Mouse (Mus musculus) lung, postnatal 0 days (tissue): ENCODE data around the gene Tsc2.

Experiments
- CTCF ChIP-seq: IDR thresholded peaks from 2 replicates; pipeline ENCODE4 v1.5.1; 2016; ENCODE audit warnings: antibody characterized with exemption, mild to moderate bottlenecking
- EP300 ChIP-seq: IDR thresholded peaks from 2 replicates; pipeline ENCODE4 v1.6.1; 2016; ENCODE audit warnings: antibody characterized with exemption, mild to moderate bottlenecking, control low read depth

DNA sequence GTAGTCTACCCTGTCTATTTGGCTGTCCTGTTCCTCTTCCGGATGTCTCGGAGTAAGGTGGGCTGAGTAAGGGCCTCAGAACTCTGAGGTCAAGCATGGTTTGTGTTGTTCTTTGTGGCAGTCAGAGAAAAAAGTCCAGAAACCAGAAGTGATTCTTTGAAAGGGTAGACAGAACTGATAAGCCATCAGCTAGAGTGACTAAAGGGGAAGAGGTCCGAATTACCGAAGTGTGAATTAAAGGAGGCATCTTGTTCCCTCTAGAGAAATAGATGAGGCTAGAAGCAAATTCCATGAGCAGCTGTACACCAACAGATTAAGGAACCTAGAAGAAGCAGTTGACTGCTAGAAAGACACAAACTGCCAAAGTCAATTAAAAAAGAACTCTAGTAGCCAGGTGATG is 45.9 kb downstream of the Tsc2 start:
- TF ChIP-seq CTCF: no peak
- no peak for TF ChIP-seq EP300
